Mouse (Mus musculus): ENCODE results near the gene Gucd1.
"Not testable (repeated sequence)": the region's sequence is repeated elsewhere in the genome, so short reads cannot be mapped to it uniquely, and the experiment has no call there.

GRCm38 (mm10) chr10:75566765-75567164 is 49.0 kb upstream of the Gucd1 start:
- TF ChIP-seq CTCF (IDR thresholded peaks at IDR 0.05; ENCODE audit: insufficient read depth, low read length); POLR2A (IDR thresholded peaks at IDR 0.05; ENCODE audit: borderline replicate concordance, extremely low read depth, low read depth, low read length): not testable (repeated sequence)
